Mouse (Mus musculus) lung, postnatal 14 days (tissue): ENCODE data around the gene Wipi2.

Experiments used
- DNase-seq: peaks from one replicate; pipeline ENCODE4 v3.0.0; 2021

Gene Wipi2

DNA sequence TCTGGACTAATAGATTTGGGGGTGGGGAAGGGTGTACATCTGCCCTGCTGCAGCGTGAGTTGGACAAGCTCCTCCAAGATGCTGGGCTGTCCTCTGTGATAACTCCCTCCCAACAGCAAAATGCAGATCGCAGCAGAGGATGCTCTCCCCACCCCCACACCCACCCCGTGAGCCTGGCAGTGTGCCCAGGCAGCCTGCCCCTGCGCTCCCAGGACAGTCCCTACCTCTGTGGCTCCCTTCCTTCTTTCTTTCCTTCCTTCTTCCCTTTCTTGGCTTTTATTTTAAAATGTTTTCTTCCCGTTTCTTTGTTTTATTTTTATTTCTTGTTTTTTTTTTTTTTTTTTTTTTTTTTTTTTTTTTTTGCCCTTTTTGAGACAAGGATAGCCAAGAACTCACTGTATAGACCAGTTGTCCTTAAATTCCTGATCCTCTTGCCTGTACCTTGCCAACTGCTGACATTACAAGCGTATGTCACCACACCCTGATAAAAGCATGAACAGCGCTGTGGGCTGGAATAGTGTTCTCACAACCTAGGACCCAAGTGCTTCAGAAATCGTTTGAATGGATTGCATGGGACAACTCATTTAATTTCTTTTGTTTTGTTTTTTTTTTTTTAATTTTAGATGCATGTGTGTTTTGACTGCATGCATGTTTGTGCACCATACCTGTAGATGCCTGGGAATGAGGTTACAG lies 66.4 kb downstream of the Wipi2 start:
- DNase-seq: no peak

- peak; percentile 71 for DNase-seq
Observed at GRCm38 (mm10) chr5:142694627-142695340, 67.3 kb downstream of the Wipi2 start.

DNA sequence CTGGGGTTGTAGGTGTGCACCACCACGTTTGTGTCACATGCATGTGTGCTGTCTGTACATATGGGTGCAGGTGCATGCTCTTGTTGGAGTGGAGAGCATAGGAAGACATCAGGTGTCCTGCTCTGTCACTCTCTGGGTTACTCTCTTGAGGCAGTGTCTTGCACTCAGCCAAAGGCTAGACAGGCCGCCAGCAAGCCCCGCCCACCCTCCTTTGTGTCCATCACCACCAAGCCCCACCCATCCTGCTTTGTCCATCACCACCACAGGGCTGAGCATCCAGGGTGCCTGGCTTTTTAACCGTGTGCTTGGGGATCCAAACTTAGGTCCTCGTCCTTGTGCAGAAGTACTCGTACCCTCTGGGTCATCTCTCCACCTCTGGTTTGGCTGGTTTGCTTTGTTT lies 68.8 kb downstream of the Wipi2 start:
- DNase-seq: no peak

DNA sequence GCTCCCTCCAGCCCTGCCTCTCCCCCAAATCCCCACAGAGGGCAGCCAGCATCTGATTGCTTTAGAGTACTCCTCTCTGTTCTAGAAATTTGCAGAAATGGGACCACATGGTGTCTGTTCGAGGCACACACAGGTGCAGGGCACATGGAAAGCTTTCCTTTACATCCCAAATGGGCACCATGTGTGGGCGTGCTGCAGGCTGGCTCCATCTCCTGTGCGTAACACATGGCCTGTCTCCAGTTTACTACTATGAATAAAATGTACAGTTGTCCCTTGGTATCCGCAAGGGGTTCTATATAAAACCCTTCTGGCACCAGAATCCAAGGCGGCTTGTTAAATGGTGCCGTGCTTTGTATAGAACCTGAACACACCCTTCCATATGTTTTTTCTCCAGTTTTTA lies 69.4 kb downstream of the Wipi2 start:
- DNase-seq: no peak

DNA sequence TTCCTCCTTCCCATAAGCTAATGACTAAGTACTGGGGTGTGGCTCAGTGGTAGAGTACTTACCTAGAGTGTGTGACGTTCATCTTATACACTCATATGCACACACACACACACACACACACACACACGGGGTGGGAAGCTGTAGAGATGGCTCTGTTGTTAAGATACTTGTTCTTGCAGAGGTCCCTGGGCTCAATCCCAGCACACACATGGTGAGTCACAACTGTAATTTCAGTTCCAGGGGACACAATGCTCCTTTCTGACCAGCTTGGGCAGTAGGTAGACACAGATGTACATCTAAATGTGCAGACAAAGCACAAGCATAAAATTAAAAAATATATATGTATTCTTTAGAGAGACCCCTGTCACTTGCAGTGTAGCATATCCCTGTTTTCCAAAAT lies 70.2 kb downstream of the Wipi2 start:
- no peak for DNase-seq

DNA sequence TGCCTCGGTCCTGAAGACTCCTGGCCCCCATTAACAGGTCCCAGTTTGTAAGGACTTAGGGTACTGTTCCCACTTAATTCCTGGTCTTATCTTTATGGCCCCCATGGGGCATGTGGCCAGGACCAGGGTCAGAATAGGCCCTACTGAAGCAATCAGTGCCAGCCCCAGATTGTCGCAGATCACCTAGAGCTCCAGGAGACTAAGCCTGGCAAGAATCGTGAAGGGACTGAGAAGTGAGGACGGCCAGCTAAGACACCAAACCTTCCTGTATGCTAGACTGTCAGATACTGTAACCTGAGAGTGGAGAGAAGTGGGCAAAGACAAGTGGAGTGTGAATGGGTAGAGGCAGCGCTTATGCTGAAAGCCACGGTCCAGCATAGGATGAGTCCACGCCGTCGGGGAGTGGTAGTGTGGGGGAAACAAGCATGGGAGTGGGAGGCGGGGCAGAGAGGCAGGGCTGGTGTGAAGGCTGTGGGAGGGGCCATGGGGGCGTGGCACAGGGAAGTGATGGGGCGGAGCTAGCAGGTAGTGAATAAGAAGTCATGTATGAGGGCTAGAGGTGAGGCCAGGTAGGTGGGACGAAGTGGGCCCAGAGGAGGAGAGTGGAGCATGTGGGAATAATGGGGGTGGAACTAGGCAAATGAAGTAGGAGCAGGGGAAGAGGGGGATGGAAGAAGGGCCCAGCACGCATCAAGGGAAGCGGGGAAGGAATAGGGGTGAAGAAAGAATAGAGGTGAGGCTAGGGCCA lies 73.5 kb downstream of the Wipi2 start:
- peak; percentile 22 for DNase-seq

- peak; percentile 39 for DNase-seq
Observed at GRCm38 (mm10) chr5:142701651-142702510, 74.4 kb downstream of the Wipi2 start.

GRCm38 (mm10) chr5:142702511-142703138 lies 75.1 kb downstream of the Wipi2 start:
- no peak for DNase-seq

GRCm38 (mm10) chr5:142703569-142703968 lies 76.1 kb downstream of the Wipi2 start:
- DNase-seq: no peak

GRCm38 (mm10) chr5:142707709-142708108 lies 80.2 kb downstream of the Wipi2 start:
- no peak for DNase-seq

DNA sequence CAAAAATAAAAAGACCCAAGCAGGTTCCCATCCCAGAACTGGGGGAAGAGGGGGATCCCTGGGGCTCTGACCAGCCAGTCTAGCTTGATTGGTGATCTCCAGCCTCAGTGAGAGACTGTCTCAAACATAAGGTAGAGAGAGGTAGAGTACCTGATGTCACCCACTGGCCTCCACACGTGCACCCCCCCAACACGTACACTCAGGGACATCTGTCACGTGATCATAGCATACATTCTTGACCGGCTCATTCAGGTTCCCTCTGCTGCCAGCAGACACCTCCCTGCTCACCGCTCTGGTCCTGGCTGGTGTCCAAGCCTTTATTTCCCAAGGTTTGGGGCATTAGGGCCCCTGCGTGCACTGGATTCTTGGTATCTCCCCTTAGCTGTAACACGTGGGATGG lies 81.9 kb downstream of the Wipi2 start:
- no peak for DNase-seq

DNA sequence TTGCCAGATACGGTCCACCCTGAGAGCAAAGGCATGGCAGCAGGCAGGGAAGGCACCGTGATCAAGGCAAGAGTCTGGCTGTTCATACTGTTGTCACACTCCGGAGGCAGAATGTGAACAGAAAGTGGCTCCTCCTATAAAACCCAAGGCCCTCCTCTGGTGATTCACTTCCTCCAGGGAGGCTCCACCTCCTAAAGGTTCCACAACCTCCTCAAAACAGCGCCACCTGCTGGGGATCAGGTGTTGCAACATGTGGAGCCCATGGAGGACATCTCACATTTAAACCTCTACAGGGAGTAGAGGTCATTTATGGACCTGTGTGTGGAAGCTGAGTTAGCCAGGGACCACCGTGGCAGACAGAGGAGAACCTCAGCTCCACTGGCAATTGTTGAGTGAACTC lies 84.9 kb downstream of the Wipi2 start:
- DNase-seq: no peak

- no peak for DNase-seq
Observed at GRCm38 (mm10) chr5:142713966-142714365, 86.5 kb downstream of the Wipi2 start.

DNA sequence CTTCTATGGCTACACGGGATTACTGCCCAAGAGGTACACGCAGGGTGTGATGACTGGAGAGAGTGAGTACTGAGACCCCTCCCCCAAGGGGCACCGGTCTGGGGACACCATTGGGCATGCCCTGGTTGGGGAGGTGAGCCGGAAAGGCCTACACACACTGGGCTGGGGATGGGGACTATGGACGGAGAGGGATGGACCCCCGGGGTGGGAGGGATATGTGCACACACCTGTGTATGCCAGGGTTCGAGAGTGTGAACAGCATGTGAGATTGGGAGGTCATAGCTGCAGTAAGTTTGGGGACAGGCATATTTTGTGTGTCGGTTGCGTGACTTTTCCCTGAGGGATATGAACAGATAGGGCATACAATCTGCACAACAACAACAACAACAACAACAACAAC lies 87.6 kb downstream of the Wipi2 start:
- DNase-seq: no peak

DNA sequence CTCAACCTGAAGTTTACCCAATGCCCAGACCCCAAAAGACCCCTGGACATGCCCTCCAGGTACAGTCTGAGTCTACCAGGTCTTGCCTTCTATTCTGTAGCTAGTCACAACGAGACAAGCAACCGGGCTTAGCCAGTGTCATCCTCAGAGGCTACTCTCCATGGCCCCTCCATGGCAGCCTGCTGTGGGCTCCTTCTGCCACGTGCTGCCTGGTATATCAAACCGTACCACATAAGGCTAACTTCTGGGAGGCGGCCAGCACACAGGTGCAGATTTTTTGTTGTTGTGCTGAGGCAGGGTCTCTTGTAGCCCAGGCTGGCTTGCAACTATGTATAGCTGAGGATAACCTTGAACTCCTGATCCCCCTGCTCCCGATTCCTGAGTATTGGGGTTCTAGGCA lies 88.6 kb downstream of the Wipi2 start:
- no peak for DNase-seq

DNA sequence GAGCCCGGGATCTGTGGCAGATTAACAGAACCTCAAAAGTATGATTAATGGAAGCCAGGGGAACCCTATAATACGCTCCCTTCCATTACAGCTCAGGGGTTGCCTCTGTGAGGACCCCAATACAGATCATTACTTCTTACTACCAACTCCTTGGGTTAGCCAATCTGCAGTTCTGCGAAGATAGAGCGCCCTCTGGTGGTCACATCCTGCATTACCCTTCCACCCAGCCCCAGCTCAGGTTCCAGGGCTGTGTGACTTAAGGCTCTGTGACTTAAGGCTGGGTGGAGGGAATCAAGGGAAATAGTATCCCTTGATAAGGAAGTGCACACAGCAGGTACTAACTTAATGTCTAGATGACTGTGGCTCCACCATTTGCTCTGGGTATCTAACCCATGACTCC lies 90.5 kb downstream of the Wipi2 start:
- DNase-seq: peak; percentile 90

- DNase-seq: no peak
Observed at GRCm38 (mm10) chr5:142718486-142718885, 91.0 kb downstream of the Wipi2 start.

DNA sequence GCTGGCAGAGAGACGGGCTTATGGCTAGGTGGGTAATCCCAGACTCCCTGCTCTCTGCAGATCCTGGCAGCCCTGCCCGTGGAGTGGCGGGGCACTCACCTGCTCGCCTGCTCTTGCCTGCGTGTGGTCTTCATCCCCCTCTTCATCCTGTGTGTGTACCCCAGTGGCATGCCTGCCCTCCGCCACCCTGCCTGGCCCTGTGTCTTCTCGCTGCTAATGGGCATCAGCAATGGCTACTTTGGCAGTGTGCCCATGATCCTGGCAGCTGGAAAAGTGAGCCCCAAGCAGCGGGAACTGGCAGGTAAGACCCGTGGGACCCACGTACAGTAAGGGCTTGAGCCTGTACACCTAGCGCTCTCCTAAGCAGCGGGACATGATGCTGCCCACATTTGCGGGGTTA lies 92.4 kb downstream of the Wipi2 start:
- DNase-seq: no peak
